Mouse (Mus musculus) left cerebral cortex, adult 18-20 months (tissue): Measurements from ENCODE around the gene Ncoa1. TPM values are rescaled to one million over a fixed set of nuclear protein-coding genes. Genes with fewer than 3 reads are reported as not detected.
"Not testable (repeated sequence)": the region's sequence is repeated elsewhere in the genome, so short reads cannot be mapped to it uniquely, and the experiment has no call there.

Source experiments
- DNase-seq, 2 experiments: peaks; one replicate each; pipeline ENCODE4 v3.0.0; 2021 to 2022; ENCODE audit warnings: low spot score in 2 of 2, mixed read lengths in 1 of 2
- total RNA-seq, 2 experiments: library from RNA; stranded (reverse); gene quantifications; 2 replicates each; pipeline ENCODE4 v1.2.3; 2021

Gene Ncoa1
- total RNA-seq, 2 experiments from 2014 or later: 106 to 110 TPM

DNA sequence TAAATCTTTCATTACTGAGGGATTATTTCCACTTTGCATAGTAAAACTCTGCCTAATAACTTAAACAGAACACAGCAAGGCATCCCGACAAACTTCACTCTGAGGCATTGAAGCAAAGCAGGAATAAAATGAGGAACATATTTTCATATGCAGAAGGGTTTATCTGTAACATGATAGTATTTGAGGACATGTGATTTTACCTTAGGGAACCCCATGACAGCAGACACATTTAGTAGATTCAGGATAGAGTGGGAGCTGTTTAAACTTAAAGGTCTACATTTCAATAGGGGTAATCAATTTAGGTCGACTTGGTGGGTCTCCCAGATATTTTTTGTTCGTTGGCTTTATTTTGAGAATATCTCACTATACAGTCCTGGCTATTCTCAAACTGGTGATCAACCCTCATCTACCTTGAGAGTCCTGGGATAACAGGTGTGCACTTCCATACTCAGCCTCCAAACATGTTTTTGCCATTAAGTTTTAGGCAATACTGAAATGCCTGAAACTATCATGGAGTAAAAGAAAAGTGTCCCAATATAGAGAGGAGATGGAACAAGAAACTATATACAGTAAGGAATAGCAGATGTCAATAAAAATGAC lies 136.6 kb downstream of the Ncoa1 start:
- DNase-seq: no peak

DNA sequence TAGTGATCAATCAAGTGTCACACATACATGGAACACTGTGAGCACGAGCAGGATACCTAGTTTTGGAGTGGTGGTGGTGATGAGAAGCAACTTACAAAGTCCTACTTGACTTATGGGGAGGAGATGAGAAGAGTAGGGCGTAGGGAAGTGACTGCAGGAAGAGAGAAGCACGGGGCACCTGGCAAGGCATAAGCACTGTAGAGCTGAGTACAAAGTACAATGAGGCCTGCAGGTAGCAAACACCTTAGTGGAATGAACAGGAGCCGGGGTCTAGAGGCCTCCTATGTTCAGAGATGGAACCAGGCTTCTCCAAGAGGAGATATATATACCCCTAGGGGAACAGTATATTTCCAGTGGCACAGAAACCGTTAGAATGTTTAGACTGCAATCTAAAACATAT lies 153.4 kb downstream of the Ncoa1 start:
- DNase-seq: no peak

DNA sequence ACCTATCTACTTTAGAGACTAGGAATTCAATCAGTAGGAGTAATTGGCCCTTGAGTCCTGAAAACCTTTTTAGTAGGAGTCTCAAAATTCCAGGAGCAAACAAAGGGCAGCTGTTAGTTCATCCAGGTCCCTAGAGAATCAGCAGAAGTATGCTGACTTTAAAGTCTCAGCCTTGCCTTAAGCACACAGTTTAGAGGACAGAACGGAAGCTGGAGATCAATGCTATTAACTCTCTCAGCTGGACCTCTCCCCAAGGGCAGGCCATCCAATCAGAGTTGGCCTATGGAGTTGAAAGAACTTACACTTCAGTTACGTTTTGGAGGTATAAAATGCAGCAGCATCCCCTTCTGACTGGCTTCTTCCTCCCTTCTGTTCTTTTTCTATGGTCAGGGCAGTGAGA lies 154.8 kb downstream of the Ncoa1 start:
- no peak for DNase-seq

DNA sequence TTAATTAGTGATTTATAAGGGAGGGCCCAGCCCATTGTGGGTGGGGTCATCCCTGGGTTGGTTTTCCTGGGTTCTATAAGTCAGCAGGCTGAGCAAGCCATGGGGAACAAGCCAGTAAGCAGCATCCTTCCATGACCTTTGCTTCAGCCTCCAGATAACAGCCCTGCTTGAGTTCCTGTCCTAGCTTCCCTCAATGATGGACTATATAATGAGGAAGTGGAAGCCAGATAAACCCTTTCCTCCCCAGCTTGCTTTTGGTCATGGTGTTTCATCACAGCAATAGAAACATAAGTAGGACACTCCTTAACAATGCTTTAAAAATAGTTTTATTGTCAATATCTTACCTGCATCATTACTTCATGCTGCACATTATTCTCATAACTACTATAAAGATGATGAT lies 163.2 kb downstream of the Ncoa1 start:
- no peak for DNase-seq

DNA sequence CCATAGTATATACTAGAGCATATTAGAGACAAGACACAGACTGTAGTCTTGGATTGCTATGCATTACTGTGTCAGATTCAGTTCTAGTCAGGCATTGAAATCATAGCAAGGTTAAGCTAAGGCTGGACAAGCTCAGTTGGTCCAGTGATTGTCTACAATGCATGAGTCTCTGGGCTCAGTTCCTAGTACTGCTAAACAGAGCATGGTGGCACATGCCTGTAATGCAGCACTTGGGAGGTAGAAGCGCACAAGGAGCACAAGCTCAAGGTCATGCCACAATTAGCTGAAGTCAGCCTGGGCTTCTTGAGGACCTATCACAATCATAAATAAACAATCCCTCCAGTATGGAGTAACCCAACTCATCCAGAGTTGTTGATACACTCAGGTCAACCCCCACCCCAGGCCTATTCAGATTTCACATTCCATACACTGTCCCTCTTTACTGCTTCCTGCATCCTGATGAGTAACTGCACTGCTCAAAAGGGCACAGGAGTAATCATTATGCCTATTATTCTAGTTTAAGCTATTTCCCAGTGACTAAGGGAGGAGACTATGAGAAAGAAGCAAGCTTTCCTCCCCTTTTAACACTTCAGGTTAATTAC lies 170.2 kb downstream of the Ncoa1 start:
- no peak for DNase-seq

DNA sequence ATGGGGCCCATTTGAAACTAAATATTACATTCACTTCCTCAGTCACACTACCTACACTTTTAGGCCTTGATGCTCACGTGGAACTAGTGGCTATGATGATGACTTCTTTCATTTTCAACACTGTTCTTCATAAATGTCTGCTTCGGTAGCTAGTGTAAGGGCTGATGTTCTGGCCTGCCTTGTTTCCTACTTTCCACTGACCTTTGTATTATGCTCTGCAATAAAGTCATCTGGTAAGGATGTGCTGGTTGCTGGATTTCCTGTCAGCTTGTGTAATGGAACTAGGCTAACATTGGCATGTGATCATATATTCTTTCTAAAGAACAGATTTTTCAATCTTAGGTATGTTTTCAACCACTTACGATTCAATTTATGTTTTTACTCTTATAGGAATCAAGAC lies 177.7 kb downstream of the Ncoa1 start:
- no peak for DNase-seq

DNA sequence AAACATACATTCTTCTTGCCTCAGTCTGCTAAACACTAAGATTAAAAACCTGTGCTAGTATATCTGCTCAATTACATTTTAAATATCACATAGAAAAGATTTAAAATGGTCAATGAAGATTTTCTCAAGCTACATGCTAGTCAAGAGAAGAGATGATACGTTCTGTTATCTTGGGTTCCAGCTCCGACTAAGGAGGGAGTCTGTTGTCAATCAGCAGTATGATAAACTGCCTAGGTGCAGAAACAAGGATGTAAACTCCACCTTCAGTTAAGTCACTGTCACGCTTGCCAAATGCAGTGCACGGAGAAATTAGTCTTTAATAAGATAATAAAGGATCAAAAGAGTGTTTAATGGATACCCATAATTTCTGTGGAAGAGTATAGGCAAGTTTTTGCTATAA lies 178.4 kb downstream of the Ncoa1 start:
- DNase-seq: no peak

DNA sequence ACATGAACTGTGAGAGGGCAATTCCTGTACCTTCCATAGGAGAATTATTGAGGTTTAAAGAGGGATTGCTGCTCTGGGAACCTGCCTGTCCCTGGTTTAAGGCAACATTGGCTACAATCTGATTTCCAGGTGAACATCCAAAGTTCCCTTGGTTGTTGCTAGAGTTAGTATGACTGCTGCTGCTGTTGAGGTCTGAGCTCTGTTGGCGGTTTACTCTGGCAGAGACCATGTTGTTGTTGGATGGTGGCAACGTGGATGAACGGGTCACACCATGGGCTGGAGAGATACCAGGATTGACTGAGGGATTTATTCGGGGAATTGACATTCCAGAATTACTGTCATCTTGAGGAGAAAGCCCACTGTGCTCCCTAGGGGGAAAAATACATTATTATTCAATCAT lies 181.1 kb downstream of the Ncoa1 start:
- no peak for DNase-seq

DNA sequence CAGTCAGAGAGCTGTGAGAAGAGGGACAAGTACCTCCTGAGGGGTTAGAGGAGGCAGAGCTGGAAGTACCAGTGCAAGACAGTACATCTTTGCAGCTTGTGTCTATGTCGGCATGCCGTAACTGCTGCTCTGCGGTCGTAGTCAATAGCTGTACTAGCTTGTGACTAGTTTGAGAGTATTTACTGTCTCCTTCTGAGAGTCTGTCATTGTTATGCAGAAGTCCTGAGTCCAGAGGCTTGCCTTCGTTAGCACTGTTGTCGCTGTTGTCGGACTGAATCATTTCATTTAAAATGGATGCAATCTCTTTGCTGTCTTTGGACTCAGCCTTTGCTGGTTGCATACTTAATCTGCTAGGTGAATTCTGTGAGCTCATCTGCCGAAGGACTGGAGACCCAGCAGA lies 181.7 kb downstream of the Ncoa1 start:
- no peak for DNase-seq

DNA sequence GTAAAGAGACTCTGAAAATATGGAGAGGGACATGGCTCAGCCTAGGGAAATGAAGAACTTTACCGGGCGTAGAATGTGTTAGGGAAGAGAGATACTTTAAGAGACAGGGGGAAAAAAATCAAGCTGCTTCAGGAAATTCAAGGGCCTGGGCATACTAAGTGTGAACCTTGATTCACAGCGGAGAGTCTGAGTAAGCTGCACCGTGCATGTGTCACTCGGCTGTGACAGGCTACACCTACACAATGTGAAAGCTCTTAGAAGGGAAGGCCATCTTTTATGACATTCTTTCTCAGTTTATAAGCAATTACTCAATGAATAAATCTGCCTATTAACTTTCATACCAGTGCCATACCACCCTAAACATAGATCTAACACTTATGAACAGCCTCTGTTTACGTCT lies 183.2 kb downstream of the Ncoa1 start:
- DNase-seq: no peak

DNA sequence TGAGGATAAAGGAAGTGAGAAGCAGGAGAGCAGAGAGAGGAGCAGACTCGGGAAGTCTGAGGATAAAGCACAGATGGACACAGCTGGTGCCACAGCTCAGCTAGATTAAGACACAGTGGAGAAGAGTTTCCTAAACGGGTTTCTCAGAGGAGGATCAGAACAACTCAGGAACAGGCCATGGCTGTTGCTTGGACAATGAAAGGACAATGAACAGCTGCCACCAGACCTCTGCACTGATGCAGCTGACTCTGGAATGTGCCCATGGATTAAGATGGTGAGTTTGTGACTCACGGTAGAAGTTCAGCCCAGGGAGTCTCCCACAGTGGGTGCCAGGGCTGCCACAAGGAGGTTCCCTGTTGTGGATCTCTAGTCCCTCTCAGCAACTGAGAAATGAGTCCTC lies 191.8 kb downstream of the Ncoa1 start:
- DNase-seq: no peak

DNA sequence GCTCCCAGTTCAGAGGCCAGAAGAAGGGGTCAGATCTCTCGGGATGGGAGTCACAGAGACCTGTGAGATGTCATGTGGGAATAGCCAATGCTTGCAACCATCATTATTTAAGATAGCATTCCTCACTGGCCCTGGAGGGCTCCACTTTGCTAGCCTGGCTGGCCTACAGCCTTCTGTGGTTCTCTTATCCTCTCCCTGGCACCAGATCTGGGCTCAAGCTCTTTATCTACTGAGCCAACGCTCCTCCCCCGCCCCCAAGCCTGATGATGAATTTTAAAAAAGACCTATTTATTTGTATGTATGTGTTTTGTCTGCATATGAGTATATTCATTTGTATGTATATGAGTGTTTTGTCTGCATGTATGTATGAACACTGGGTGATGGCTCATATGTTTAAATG lies 197.1 kb downstream of the Ncoa1 start:
- DNase-seq: no peak

DNA sequence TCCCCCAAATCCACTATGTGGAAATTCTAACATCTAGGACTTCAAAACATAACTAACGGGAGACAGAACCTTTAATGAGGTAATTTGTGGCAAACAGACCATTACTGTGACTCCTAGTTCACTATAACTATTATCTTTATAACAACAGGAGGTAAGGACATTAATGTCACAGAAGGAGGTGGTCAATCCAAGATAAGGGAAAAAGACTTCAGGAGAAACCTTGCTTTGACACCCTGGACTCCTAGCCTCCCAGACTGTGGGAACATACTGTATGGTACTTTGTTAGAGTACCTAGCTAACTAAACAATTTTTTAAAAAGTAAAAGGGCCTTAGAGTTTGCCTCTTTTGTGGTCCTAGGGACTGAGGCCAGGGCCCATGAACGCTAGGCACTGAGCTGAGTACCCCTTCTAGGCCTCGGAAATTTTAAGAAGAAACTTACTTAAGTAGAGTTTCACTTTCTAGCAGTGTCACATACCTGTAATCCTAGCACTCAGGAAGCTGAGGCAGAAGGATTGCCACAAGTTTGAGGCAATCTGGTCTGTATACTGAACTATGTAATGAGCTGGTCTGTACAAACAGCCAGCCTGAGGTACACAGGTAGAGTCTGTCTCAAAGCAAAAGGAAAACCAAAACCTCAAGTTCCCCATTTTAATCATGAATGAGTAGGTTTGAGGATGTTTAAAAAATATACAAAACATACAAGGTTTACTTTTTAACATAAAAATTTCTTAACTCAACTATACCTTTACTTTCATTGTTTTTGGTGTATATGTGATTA lies 197.8 kb downstream of the Ncoa1 start:
- DNase-seq: no peak

DNA sequence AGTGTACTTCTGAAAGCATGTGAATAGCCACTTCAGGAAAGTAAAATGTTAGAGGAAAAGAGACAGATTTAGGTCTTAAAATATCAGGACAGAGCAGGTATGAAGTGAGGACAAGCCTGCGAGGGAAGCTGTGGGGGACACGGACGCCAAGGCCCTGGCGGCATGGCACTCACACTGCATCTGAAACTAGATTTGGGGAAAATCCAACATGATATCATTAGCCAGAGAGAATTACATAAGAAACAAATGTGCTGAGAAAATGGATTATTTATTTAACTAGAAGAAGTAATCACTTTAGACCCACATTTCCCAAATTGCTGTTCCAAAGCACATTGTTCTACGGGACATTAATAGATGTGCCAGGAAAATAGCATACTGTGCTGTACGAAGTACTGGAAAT lies 205.9 kb downstream of the Ncoa1 start:
- DNase-seq: no peak

DNA sequence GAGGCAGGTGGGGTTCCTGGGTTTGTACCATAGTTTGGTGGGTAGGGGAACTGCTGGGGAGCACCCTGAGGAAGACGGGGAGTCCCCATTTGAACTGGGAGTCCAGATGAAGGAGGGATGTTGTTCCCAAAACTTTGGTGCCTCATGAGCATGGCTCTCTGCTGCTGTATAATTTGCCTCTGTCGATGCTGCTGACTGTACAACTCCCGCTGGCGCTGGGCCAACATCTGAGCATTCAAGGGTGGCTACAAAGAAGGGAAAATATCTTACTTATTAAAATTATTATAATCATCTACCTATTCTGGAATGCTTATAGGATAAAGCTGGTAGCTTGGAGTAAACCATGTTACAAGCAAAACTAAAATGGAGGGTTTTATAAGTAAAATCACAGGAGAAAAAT lies 209.2 kb downstream of the Ncoa1 start:
- no peak for DNase-seq

DNA sequence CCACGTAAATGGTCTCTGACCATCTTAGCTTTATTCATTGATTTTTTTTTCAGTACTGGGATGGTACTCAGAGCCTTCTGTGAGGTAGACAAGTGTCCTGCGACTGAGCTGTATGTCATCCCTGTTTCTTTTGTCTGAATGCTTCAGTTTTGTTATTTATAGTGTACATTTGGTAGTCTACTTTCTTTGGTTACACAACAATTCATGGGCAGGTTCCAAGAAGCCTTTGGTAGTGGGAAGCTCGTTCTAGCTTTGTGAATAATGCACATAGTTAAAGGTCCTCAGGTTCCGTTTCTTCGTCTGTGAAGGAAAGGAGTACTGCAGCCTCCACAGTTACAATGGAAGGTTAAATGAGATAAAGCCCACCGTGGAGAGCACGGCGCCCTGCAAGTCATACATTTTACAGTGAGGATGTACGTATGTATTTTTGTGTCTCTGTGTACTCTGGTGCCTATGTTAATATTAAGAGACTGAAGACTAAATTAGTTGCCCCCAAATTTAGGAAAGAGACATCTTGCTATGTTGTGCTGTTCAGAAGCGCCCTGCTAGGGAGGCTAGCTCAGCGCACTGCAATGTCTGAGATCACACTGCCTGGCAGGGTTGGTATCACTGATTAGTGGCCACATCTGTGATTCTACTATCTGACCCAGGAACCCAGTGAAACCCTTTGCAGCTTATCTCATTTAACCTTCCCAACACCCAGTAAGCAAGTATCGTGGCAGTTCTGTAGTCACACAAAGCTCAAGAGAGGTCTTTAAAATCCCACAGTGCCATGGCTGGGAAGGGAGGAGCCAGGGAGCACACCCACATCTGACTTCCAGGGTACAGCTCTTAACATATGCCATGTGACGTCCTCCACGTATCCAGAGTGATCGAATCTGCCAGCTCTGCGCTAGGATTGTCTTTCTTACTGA lies 224.0 kb downstream of the Ncoa1 start:
- no peak for DNase-seq

DNA sequence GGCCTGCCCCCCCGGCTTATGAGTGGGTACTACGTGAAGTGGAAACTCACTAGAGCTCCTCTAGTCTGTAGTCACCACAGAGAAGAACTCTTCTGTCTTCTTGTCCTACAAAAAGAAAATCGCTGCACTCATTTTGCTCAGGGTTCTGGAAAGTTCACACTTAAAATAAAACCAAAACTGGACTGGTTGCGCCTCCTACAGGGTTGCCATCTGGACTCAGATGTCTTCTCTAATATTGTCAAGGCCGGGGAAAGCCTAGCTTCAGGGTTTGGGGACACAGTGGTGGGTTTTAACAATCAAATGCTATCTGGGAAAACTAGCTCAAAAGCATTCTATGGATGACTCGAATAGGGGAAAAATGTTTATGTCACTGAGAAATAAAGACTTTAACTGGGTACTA lies 227.2 kb downstream of the Ncoa1 start:
- no peak for DNase-seq

DNA sequence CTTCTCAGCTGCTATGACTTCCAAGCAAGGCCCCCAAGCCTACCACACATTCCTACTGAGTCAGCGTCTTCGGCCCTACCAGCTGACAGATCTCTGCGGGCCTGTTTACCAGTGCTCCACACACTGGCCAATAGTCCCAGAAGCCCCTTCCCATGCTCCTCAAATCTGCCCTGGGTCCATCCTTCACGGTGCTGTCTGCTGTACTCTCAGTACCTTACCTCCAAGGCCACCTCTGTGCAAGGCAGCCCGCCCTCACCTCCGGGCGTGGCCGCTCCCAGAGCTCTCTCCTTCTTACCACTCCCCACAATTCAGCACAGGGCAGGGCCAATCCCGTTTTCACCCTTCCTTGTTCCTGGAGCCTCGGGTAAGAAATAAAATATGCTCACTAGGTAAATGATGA lies 231.2 kb downstream of the Ncoa1 start:
- no peak for DNase-seq

DNA sequence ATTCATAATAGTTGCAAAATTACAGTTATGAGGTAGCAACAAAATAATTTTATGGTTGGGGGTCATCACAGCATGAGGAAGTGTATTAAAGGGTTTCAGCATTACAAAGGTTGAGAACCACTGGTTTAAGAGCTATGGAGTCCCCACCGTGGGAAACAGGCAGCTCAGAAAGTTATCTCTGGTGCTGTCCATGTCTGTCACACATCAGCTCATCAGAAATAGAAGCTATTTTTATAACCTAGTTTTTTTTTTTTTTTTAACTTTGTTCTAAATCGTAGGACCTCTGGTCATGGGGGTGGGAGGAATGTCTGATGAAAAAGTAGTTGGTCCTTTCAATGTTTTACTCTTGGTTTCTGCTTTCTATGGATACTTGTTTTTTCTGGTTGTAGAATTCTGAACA lies 233.2 kb downstream of the Ncoa1 start:
- DNase-seq: no peak

DNA sequence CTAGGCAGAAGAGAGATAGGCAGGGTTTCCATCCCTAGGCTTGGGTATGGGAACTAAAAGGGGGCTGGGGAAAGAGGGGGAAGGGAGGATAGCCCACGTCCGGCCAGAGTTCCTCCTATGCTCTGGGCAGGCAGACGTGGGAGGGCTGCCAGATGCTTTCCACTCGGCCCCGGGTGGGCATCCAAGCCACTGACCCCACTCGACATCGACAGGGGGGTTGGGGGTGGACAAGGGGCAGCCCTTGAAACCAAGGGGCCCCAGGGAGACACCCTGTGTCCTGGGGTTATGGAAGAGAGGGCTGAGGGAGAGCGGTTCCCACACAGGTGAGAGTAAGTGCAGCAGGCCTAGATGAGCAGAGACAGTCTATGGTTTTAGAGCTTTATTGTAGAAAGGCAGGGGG lies 236.7 kb downstream of the Ncoa1 start:
- DNase-seq: not testable (repeated sequence)

DNA sequence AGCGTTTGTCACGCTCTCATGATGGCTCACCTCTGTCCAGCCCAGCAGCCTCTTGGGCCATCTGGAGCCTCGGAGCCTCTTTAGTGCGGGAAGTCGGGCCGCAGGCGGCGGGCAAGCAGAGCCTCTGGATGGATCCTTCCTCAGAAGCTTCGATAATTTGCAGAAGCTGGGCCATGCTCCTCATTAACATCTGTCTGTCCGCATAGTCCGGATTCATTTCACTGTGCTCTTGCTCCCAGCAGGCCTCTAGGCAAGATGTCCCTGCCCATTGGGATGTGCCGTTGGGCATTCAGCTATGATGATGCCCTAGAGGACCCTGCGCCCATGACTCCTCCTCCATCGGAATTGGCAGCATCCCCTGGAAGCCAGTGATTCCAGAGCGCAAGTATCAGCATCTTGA lies 239.5 kb downstream of the Ncoa1 start:
- no peak for DNase-seq
